Mouse (Mus musculus): ENCODE measurements around the gene Coil. TPM values are rescaled to one million over a fixed set of nuclear protein-coding genes. Genes with fewer than 3 reads are reported as not detected.
A peak's percentile ranks its signal among the peaks of the same experiment; 100 is the strongest.

The Coil gene
- total RNA-seq (2014; fragmentation: Nextera tagmentation) (12.0 and 13.1 TPM in 2 replicates), total RNA-seq (2017) (15.8 and 17.1 TPM in 2 replicates)

DNA sequence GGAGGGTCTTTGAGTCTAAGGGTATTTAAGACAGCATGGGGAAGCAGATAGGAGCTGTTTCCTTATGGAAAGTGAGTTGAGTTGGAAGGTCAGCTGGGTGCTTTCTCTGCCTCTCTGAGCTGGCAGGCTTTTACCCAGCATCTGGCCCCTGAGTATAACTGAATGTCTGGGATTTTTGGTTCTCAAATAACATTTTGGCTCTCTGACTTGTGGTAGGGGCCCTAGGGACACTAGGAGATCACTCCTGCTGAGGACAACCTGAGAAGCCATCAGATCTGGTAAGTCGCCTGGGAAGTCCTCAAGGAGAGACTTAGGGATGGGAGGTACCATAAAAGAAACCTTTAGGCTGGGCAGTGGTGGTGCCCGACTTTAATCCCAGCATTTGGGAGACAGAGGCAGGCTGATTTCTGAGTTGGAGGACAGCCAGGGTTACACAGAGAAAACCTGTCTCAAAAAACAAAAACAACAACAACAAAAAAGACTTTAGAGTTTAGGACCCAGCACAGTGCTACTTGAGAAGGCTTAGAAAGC, at the start of gene Coil:
Gene Coil (plus strand): TSS at position 51 of the 531 bp plus-strand sequence.
- no peak for ATAC-seq (replicated peaks; ENCODE audit: low FRiP score, low TSS enrichment, poor library complexity, severe bottlenecking)

DNA sequence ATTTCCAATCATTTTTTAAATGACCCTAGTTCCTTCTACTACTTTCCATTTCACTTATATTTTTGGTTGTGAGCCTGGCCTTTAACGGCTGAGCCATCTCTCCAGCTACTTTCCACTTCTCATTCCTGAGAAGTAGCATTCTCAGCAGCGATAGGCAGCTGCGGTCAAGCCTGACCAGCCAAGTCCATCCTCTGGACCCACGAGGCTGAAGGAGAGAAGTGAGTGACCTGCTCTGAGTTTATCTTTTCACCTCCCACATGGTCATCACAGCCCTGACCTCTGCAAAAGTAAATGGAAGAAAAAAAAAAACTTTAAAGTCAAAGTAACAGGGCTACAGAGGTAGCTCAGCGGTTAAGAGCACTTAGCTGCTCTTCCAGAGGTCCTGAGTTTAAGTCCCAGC, 43.5 kb upstream of the Coil start:
- no peak for ATAC-seq (replicated peaks; ENCODE audit: low FRiP score, low TSS enrichment, poor library complexity, severe bottlenecking)

DNA sequence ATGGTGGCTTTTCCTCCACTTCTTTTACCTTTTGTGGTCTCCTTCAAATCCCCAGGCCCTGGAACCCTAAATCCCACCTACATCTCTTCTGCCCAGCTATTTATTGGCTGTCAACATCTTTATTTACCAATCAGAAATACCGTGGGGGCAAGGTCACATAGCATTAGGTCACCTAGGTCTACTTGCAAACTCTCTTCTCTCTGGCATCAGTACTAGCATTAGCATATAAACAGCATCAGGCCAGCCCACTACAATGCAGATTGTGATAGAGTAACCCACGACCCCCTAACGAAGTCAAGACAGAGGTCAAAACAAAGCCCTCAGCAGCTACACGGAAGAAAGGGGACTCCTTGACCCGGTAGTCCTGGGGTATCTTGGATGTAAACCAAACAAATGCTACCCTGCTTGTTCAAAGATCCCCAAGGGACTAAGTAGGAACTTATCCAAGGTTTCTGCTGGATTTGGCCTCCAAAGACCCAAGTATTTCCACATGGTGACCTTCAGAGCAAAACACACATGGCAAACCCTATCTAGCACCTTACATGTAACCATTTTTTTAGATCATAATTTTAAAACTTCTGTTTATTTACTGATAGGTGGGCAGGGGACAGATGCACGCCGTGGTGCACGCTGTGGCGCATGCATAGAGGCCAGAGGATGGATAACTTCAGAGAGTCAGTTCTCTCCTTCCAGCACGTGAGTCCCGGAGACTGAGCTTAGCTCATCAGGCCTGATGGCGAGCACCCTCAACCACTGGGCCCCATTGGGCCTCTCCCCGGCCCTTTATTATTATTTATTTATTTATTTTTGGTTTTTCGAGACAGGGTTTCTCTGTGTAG, 38.1 kb upstream of the Coil start:
- ATAC-seq (replicated peaks; ENCODE audit: low FRiP score, low TSS enrichment, poor library complexity, severe bottlenecking) = no peak

DNA sequence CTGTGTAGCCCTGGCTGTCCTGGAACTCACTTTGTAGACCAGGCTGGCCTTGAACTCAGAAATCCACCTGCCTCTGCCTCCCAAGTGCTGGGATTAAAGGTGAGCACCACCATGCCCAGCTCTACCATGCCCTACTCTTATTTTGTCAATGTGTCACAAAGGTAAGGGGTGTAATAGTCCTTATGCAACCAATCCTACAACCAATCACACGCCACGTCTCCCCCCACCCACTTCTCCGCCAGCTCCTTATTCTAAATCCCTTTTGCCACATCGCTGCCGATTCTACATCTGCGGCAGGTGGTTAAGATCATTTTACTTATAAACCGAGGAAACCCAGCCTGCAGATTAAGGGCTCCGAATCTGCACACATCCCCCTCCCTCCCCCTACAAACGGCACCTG, 37.0 kb upstream of the Coil start:
- no peak for ATAC-seq (replicated peaks; ENCODE audit: low FRiP score, low TSS enrichment, poor library complexity, severe bottlenecking)

DNA sequence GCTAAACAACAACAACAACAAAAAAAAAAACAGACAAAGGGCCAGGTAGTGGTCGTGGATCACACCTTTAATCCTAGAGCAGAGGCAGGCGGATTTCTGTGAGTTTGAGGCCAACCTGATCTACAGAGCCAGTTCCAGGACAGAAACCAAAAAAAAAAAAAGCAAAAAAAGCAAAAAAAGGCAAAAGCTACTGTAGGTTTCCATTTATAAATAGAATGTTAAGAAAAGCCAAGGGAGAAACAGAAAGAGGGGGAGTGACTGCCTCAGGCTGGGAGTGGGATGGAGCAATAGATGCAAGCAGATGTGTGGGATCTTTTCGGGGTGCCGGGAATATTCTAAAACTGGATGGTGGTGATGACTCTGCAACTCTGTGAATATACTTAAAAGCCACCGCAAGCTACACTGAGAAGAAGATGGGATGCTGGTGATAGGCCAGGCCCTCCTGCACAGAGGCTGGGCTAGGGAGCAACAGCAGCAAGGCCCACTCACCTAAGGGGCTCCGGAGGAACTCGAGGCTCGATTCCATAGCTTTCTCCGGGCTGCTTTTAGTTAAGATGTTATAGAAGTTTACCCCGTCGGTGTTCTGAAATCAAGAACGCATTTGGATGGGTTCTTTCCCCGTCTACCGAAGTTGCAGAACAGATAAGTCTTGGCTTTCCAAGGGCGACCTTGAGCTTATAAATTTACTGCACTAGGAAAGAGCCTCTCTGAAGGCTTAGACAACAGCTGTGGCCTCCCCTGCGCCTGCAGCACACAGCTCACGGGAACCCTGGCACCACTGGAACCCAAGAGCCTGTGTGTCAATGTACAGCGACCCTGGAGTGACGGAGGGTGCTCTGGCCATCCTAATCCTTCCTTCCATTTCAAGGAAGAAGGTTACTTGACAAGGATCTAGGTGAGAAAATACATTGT, 35.7 kb upstream of the Coil start:
- no peak for ATAC-seq (replicated peaks; ENCODE audit: low FRiP score, low TSS enrichment, poor library complexity, severe bottlenecking)

DNA sequence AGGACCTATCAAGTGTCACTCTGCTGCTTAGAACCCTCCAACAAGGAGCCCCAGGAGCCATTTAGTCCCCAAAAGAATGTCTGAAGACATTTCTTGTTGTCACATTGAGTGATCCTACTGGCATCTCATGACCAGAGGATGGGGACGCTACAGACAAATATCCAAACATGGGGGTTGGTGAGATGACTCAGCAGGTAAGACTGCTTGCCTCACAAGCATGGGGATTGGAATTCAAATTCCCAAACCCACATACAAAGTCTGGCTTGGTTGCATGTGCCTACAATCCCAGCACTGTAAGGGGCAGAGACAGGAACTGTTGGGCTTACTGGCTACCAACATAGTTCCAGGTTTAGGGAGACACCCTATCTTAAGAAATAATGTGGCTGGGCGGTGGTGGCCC, 32.2 kb upstream of the Coil start:
- no peak for ATAC-seq (replicated peaks; ENCODE audit: low FRiP score, low TSS enrichment, poor library complexity, severe bottlenecking)

DNA sequence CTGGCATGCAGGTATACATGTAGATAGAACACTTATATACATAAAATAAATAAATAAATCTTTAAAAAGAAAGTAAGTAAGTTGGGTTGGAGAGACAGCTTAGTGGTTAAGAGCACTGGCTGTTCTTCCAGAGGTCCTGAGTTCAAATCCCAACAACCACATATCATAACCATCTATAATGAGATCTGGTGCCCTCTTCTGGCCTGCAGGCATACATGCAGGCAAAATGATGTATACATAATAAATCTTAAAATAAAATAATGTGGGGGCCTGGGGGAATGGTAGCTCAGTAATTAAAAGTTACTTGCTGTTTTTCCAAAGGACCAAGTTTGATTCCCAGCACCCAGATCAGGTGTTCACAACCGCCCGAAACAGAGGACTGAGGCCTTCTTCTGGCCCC, 31.3 kb upstream of the Coil start:
- no peak for ATAC-seq (replicated peaks; ENCODE audit: low FRiP score, low TSS enrichment, poor library complexity, severe bottlenecking)

DNA sequence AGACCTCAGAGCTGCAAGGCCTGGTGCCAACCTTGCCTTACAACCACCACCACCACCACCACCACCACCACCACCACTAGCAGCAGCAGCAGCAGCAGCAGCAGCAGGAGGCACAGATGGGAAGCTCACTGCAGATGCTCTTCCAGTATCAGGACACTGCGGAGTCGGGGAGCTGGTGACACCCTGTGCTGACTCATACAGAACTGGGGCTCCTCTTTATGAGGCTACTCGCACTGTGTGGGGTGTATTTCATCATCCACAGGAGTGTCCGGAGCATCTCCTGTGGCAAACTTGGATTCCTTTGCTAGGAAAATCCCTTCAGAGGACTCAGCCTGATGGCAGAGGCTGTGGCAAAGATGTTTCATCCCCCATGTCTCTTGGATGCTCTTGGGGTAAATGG, 30.4 kb upstream of the Coil start:
- ATAC-seq (replicated peaks; ENCODE audit: low FRiP score, low TSS enrichment, poor library complexity, severe bottlenecking) = no peak

DNA sequence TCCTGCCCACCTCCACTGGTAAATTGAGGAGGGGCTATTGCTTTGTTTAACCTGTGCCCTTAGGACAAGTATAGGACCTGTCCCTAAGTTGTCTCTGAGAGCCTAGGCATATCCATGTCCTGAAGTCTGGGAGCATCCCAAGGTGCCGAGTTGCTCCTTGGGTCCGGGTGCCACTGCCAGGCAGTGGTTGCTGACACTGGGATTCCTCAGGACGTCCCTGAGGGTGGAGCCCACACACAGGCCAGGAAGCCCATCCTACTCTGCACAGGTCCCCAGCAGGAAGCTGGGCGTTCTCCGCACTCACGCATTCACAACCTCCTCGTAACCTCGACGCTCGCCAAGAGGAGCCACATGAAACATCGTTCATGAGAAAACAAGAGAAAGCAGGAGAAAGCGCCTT, 28.6 kb upstream of the Coil start:
- ATAC-seq (replicated peaks; ENCODE audit: low FRiP score, low TSS enrichment, poor library complexity, severe bottlenecking) = no peak

DNA sequence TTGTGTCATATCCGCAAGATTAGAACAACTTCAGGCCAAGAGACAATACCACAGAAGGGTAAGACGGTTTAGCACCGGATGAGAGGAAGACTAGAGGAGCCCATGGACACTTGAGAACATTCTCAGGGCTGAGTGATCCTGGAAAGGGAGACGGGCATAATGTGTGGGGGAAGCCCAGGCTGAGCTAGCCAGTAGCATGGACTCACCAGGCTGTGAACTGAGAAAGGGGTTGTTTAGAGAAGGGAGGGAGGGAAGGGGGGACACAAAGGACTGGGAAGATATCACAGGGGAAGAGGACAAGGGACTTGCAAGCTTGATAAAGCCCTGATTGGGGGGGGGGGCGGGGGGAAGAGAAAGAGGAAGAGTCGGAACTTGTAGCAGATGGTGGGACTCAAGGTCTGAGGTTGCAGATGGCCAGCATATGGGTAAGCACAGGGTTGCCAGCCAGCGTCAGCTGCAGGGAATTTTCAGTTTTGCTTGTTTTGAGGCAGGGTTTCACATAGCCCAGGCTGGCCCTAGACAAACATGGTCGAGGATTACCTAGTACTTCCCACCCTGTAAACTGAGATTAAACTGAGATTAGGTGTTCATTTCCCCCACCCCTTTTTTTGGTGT, 24.0 kb upstream of the Coil start:
- no peak for ATAC-seq (replicated peaks; ENCODE audit: low FRiP score, low TSS enrichment, poor library complexity, severe bottlenecking)

DNA sequence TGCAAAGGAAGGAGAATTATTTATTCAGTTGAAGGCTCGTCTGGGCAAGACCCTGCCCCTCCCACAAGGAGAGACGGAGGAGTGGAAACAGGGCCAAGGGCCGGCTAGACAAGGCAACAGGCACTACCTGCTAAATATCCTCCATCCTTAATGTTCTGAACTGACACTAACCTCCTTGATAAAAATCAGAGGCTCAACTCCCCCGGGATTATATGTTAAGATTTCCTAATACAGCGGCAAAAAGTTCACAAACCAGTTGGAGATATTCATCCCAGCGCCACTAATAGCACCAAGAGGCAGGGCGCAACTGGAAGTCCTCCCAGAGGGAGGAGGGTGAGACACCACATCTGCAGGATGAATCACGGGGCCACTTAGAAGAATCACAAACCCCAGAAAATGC, 21.2 kb upstream of the Coil start:
- ATAC-seq (replicated peaks; ENCODE audit: low FRiP score, low TSS enrichment, poor library complexity, severe bottlenecking) = no peak

DNA sequence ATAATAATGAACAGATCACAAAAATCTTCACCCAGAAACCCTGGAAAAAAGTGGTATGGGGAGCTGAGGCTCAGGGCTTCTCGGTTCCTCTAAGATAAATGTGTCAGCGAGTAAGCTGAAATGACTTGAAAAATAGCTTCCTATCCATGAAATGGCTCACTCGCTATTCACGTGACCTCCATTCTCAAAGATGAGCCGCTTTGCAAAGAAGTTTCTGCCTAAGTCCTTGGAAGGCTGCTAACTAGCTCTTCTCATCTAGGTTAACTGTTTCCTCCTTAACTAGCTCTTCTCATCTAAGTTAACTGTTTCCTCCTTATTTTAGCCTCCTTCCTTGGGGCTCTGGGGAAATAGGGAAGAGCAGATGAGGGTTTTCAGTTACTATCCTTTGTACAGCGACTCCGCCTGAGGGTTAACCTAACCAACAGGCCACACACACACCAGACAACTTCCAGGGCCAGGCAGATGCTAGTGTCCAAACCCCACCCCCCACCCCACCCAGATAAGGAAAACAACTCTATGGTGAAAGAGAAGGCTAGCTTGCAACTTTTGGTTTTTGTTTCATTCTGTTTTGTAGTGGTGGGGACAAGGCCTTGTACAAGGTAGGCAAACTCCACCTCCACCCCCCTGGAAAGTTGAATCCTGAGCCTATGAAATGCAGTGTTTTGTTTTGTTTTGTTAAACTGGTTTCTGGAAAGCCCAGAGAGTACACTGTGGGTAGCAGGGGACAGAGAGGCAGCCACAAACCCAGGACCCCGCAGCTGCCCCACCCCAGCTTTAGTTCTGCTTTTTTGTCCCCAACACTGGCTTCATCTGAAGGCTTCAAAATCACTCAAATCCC, 20.0 kb upstream of the Coil start:
- no peak for ATAC-seq (replicated peaks; ENCODE audit: low FRiP score, low TSS enrichment, poor library complexity, severe bottlenecking)

DNA sequence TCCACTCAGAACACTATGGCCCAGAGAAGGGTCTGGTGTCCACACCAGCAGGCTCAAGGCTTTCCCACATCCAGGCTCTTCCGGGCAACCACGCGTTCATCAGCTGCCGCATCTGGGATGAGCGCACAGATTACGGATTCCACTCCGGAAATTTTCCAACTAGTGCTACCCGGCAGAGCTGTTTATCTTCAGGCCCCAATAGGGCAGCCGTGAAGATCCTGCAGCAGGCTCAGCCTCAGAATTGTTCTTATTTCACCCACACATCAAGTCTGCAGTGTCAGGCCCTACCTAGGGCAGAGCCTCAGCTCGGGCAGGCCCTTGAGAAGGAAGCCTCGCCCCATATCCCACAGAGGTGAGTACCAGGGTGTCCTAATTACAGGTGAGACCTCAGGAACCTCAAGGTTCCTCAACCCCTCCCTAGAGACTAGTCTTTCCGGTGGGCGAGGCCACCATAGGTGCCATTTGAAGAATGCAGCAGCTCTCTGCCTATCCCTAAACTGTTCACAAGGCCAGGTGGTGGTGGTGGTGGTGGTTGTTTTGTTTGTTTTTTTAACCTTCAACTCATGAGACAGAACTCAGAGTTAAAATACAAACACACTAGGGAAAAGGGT, 19.3 kb upstream of the Coil start:
- ATAC-seq (replicated peaks; ENCODE audit: low FRiP score, low TSS enrichment, poor library complexity, severe bottlenecking) = no peak

DNA sequence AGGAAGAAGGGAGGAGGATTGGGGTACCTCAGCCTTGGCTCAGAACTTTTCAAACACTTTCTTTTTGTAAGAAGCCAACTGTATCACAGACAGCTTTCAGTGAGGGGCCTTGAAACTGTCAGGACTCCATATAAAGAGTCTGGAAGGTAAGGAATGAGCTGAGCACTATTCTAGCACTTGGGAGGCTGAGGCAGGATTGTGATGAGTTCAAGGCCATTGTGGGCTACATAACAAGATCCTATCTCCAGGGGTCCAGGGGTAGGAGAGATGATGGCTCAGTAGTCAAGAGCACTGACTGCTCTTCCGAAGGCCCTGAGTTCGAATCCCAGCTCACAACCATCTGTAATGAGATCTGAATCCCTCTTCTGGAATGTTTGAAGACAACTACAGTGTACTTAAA, 18.5 kb upstream of the Coil start:
- ATAC-seq (replicated peaks; ENCODE audit: low FRiP score, low TSS enrichment, poor library complexity, severe bottlenecking) = no peak

DNA sequence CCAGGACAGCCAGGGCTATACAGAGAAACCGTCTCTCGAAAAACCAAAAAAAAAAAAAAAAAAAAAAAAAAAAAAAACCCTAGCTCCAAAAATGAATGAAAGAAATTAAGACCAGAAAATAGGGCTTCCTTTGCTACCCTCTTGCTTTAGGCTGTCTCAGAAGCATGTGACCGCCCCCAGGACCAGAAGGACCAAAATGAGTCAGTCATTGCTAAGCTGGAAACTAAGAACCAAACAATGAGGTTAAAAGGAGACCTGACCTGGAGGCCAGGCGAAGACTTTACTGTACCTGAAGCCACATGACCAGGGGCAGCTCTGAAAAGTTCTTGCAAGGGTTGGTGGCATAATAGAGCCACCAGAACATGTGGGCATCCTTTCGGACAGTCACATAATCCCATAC, 17.9 kb upstream of the Coil start:
- ATAC-seq (replicated peaks; ENCODE audit: low FRiP score, low TSS enrichment, poor library complexity, severe bottlenecking) = no peak

DNA sequence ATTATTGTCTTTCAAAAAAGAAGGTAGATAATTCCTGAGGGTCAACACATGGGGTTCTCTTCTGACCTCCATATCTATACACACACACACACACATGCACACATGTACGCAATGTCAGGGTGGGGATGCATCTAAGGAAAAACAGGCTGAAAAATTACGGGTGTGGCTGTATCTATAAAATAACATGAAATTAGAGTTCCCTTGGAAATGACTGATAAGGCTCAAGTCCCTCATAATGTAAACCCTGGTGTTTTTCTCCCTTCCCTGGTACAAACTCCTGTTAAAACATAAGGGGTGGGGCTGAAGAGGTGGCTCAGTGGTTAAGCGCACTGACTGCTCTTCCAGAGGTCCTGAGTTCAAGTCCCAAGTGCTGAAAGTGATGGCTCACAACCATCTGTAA, 16.5 kb upstream of the Coil start:
- ATAC-seq (replicated peaks; ENCODE audit: low FRiP score, low TSS enrichment, poor library complexity, severe bottlenecking) = peak; percentile 34

DNA sequence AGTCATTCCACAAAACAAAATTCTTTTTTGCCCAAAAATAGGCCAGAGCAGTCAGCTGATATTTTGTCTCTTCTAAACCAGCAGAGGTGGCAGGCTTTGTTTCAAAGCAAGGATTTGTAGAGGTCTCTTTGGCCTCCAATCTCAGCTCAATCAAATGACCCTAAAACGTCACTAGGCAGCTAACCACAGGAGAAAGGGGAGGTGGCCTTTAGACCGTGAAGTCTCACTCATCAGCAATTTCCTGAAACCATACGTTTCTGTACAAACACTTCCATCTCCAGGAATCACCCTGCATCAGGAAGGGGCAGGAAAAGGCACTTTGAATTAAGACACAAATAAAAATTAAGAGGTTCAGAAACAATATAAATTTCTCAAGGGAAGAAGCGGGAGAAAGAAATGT, 15.2 kb upstream of the Coil start:
- ATAC-seq (replicated peaks; ENCODE audit: low FRiP score, low TSS enrichment, poor library complexity, severe bottlenecking) = no peak

DNA sequence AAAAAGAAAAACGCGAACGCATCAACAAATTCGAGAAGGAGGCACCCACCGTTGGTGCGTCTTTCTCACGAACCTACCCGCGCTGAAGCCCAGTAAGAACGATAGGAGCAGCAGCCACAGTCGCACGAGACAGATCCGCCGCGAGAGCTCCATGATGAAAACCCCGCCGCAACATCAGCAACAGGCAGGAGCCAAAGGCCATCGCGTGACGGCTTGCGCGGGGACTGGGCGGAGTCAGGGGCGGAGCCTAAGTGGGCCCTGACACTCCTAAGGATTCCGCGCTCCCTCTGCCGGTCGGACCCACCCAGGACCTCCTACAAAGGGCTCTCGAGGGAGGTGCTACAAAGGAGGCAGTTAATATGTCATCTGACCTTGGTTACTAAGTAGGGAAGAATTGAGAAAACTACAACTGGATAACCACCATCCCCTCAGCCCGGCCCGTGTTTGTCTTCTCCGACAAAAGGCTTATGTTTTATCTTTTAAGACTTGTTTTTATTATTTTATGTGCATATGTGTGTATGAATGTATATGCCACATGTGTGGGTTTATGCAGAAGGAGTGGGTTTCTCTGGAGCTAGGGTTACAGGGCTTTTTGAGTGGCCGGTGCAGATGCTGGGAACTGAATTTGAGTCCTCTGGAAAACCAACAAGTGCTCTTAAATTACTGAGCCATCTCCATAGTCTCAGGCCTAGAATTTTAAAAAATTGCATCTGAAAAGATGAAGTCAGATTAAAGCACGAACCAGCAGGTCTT, 14.7 kb upstream of the Coil start, which contains the start of gene Scpep1:
Gene Scpep1 (minus strand): TSS at position 249 of the 753 bp plus-strand sequence.
- peak; percentile 100 for ATAC-seq (replicated peaks; ENCODE audit: low FRiP score, low TSS enrichment, poor library complexity, severe bottlenecking)
